Mouse (Mus musculus) lung, postnatal 0 days (tissue): ENCODE measurements around the gene Dnajb2.

Experiments used
- CTCF ChIP-seq: IDR thresholded peaks from 2 replicates; pipeline ENCODE4 v1.5.1; 2016; ENCODE audit warnings: antibody characterized with exemption, mild to moderate bottlenecking
- EP300 ChIP-seq: IDR thresholded peaks from 2 replicates; pipeline ENCODE4 v1.6.1; 2016; ENCODE audit warnings: antibody characterized with exemption, mild to moderate bottlenecking, control low read depth

DNA sequence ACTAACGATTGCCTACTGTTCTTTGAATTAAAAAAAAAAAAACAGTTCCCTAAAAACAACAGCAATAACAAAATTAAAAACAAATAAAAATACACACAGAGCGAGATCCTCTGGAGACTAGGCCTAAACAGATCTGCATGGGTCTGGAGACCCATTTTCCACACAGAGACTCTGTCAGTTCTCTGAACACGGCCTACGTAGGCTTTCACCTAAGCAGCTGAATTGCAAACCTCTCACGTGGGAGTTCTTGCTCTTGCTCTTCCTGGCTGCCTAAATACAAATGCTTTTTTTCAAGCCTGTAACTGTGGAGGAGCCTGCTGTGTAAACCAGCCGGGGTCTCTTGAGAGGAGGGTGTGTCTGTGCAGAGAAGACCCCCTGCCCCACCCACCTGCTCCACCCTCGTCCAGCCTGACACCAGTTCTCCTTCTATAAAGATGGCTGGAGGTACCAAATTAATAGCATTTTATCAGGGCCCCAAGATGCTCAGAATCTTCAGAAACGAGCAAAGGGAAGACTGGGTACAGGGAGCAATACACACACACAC lies 53.8 kb downstream of the Dnajb2 start:
- TF ChIP-seq EP300 (no peak), CTCF (no peak)
